Mouse (Mus musculus) thymus, adult 2 months (tissue): ENCODE measurements around the gene Kctd19.

Source experiments
- CTCF ChIP-seq: fragments of 200-500 bp; IDR thresholded peaks from 2 replicates; pipeline ENCODE4 v1.5.1; 2012; ENCODE audit warnings: mild to moderate bottlenecking, control low read depth, low read length, moderate library complexity, borderline replicate concordance; ENCODE audit not compliant: control insufficient read depth, poor library complexity, insufficient read depth; ENCODE audit errors: extremely low read depth
- POLR2A ChIP-seq: fragments of 200-500 bp; IDR thresholded peaks from 2 replicates; pipeline ENCODE4 v1.6.1; 2012; ENCODE audit warnings: mild to moderate bottlenecking, low read length, control low read depth, moderate library complexity; ENCODE audit not compliant: control insufficient read depth, poor library complexity, insufficient read depth; ENCODE audit errors: extremely low read depth

GRCm38 (mm10) chr8:105374513-105374966 lies 38.8 kb downstream of the Kctd19 start:
- TF ChIP-seq CTCF (no peak), POLR2A (no peak)
